Mouse (Mus musculus) adipocyte (in vitro differentiated cells): ENCODE results near the gene Moxd1.
"Not testable (repeated sequence)": the region's sequence is repeated elsewhere in the genome, so short reads cannot be mapped to it uniquely, and the experiment has no call there.

ENCODE experiments used
- DNase-seq: peaks from one replicate; pipeline ENCODE4 v3.0.0-alpha.2; 2016; ENCODE audit warnings: low spot score

Moxd1 gene

GRCm38 (mm10) chr10:24271077-24271637 lies 47.8 kb downstream of the Moxd1 start:
- peak; percentile 8 for DNase-seq

- no peak for DNase-seq
These were observed 52.9 kb downstream of the Moxd1 start for GRCm38 (mm10) chr10:24276211-24276610.

GRCm38 (mm10) chr10:24282650-24283049 lies 59.3 kb downstream of the Moxd1 start:
- no peak for DNase-seq

- no peak for DNase-seq
These were observed 68.3 kb downstream of the Moxd1 start for GRCm38 (mm10) chr10:24291611-24292010.

DNA sequence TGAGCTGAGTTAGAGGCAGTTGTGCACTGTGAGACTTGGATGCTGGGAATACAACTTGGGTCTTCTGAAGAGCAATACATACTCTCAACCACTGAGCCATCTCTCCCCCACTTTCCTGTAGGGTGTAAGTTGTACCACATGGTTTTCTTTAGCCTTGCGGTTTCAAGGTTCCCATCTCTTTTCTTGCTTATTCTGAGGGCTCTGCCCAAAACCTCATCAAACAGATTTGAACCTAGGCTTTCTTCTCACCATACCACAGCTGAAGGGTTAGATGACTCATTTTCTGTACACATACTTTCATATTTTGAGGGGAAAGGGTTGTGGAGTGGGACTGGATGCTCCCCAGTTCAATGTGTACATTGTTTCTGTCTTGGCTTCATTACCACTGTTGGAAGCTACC lies 69.4 kb downstream of the Moxd1 start:
- DNase-seq = no peak

- no peak for DNase-seq
These were observed 73.3 kb downstream of the Moxd1 start for GRCm38 (mm10) chr10:24296608-24297007.

DNA sequence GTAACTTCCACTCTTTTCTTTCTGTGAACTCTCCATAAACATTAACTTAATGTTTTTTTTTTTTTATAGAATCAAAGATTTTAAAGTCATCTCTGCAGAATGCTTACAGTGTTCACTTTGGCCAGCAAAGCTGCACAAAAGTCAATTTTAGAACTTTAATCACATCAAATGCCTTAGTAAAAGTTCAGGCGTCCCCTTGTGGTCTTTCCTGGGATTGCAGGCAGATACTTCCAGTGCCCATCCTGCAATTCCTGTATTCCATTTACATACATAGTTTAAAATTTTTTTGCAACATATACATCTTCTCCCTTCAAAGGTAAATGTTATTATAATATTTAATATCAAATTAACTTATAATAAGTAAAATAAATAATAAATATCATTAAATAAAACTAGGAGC lies 74.5 kb downstream of the Moxd1 start:
- peak; percentile 70 for DNase-seq

- DNase-seq = peak; percentile 72
These were observed 75.2 kb downstream of the Moxd1 start for GRCm38 (mm10) chr10:24298260-24299244.

DNA sequence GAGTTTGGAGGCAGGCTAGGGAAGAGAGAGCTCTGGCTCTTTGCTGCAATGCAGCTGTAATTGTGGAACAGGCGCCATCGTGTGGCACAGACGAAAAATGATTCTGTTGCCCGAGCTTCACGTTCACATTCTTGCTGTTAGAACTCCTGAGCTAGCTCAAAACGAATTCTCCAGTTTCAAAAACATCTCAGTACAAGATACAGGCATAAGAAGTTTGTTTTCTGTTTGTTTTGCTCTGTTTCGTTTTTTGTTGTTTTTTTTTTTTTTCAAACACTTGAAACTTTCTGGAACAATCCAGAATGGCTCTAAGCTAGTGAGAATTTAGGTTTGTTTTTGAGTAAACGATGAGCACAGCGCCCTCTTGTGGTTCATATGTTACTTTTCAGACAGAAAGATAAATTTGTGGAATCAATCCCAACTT lies 88.9 kb downstream of the Moxd1 start:
- peak; percentile 78 for DNase-seq

- DNase-seq = no peak
These were observed 94.0 kb downstream of the Moxd1 start for GRCm38 (mm10) chr10:24317126-24317836.

GRCm38 (mm10) chr10:24320326-24320725 lies 97.0 kb downstream of the Moxd1 start:
- DNase-seq = no peak

GRCm38 (mm10) chr10:24323066-24323465 lies 99.7 kb downstream of the Moxd1 start:
- no peak for DNase-seq

DNA sequence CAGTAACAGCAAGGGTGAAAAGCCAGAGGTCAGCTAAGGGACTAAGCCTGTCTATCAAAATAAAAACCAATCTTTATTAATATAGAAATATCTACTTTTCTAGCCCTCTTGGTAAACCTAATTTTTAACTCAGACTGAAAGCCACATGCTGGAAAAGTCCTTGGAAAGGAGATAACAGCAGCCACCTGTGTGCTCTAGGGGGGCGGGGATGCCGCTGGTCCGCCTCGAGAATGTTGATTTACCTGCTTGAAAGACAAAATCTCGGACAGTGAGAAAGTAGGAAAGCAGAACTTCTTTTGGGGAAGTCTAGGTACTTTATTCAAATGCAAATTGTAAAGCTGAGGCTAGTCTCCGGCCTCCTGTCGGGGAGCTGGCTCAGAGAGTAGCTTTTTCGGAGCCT lies 103.9 kb downstream of the Moxd1 start:
- not testable (repeated sequence) for DNase-seq

GRCm38 (mm10) chr10:24332799-24333198 lies 109.5 kb downstream of the Moxd1 start:
- DNase-seq = no peak

DNA sequence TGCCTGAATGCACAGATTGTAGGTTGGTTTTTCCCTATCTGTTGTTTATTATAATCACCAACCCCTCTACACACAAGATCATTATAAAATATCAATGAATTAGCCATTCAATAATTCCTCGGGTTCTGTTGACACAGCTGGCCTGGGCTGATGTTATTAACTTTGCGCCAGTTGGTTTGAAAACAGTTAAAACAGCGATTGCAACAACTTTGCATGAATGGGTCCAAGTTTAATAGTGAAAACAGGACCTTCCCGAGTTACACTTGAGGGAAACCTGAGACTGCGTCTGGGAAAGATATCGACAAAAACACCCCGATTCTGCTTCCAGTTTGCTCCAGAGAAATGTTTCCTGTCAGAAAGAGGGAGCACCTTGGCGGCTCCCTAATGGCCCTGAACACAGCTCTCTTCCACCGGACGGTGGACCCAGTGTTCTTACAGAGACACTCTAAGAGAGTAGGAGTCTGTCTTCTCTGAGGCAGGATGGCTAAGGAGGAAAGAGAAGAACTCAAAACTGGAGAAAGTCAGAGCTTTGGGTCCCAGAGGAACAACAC lies 116.4 kb downstream of the Moxd1 start:
- DNase-seq = no peak

DNA sequence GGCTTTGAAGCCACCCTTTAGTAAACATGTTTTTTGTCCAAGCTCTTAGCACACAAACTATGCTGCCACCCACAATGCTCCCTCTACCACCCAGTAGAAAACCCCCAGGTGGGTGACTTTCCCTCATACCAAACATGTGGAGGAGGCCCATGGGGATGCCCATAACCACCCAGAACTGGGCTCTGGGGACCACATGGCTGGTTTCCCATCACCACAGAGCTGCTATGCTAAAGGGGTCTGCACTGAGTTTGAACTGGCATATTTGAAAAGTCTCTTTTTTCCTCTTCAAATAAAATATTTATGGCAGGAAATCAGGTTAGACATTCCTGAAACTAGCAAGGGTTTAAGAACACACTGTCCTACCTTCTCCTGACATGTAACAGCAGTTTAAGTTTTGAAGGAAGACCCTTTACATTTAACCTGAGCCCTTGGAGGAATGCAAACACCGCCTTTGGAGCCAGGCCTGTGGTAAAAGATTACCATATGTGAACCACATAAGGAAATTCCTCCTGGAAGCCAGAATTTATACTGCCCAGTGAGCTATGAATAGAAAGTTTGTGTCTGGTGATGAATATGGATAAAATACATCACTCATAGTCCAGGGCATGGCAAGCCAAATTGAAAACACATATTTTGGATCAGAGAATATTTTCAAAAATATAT lies 117.4 kb downstream of the Moxd1 start:
- DNase-seq = no peak

DNA sequence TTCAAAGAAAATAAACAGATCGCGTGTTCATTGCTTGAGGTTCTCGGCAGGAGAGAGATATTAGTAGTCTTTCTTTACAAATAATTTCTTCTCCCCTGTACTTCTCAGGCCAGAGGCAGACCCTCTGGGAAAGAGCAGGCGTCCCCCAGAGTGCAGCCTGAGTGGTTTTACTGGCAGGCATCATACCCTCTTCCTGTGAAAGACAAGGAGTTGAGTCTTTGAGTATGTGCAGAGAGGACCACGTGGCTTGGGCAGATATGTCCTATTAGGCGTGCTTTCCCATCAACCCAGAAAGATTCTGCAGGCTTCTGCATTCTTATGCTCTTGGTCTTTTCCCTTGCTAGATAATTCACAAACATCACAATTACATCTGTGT lies 117.9 kb downstream of the Moxd1 start:
- no peak for DNase-seq

DNA sequence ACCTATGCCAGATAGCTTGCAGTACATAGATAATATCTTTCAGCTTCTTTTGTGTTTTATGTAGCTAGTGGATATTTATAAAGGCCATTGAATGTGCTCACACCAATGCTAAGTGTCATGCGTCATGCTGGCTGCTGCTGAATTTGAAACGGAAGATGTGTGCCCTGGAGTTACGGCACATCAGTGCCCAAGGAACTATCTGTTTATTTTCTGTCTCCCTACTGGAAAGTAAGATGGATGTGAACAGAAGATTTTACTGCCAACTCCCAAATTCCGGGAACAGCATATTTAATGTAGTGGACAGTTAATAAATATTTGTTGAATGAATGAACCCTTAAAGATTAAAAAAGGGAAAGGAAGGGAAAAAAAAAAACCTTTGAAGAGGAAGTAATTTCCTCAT lies 119.8 kb downstream of the Moxd1 start:
- DNase-seq = no peak
